ENCODE assay signal across 25 mouse cellular contexts in the genomic region with DNA sequence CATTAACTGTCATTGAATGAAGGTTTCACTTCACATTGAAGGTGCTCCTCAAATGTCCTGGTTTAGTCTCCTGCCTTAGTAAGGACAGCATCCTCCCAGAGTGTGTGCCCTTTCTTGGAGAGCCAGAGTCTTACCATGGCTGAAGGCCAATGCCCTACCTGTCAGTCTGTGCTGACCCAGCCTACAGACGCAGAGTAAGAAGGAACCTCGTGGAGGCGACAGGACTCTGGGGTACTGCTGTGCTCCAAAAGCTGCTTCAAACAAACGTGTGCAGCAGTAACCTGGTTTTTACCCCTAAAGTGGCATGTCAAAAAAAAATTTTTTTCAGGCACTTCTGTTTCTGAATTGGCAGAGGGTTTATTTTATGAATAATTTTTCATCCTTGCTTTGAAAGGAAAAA.
"Had no signal": no experiment of that assay in that cellular context is flagged by ENCODE, and none has a peak within 500 bp of the region (broad histone marks: within the 10 kb centered on the region; RNA-seq: fewer than 3 reads in every experiment).

No protein-coding gene starts in this region.

- H3K4me1 ChIP-seq: hindbrain, embryonic 13.5 days; hindbrain, embryonic 15.5 days; limb, embryonic 12.5 days had no signal

- ATAC-seq: hindbrain, postnatal 0 days; intestine, embryonic 16.5 days; liver, embryonic 12.5 days had no signal

- DNase-seq: gastrocnemius, postnatal 14 days; gastrocnemius, postnatal 36 days; heart, adult 18-20 months; heart, postnatal 14 days; heart, postnatal 36 days; kidney, adult 11 months; kidney, adult 2 months; kidney, adult 9 months; kidney, postnatal 14 days; kidney, postnatal 36 days; layer of hippocampus, adult 9-11 months; layer of hippocampus, postnatal 36 days; left cerebral cortex, postnatal 4 days had no signal

- H3K27ac ChIP-seq: heart, embryonic 13.5 days; heart, embryonic 15.5 days; hindbrain, embryonic 13.5 days; hindbrain, embryonic 15.5 days; hindbrain, postnatal 0 days; kidney, embryonic 15.5 days; kidney, postnatal 0 days; limb, embryonic 12.5 days; liver, embryonic 12.5 days; liver, embryonic 14.5 days had no signal

- H3K9ac ChIP-seq: heart, embryonic 13.5 days; heart, embryonic 15.5 days; hindbrain, embryonic 13.5 days; hindbrain, embryonic 15.5 days; kidney, embryonic 15.5 days; limb, embryonic 12.5 days; liver, embryonic 12.5 days; liver, embryonic 14.5 days had no signal

- H3K4me2 ChIP-seq: heart, embryonic 11.5 days; heart, embryonic 13.5 days; heart, embryonic 15.5 days; hindbrain, embryonic 13.5 days; hindbrain, embryonic 15.5 days; kidney, embryonic 15.5 days; limb, embryonic 12.5 days; liver, embryonic 12.5 days had no signal

- H3K4me3 ChIP-seq: heart, embryonic 13.5 days; heart, embryonic 15.5 days; hindbrain, embryonic 13.5 days; hindbrain, embryonic 15.5 days; kidney, embryonic 15.5 days; limb, embryonic 12.5 days; liver, embryonic 12.5 days had no signal

- H3K36me3 ChIP-seq: heart, embryonic 13.5 days; heart, embryonic 15.5 days; hindbrain, embryonic 13.5 days; hindbrain, embryonic 15.5 days; kidney, embryonic 15.5 days; limb, embryonic 12.5 days; liver, embryonic 12.5 days had no signal

- H3K9me3 ChIP-seq: heart, embryonic 13.5 days; heart, embryonic 15.5 days; hindbrain, embryonic 13.5 days; hindbrain, embryonic 15.5 days; kidney, embryonic 15.5 days; limb, embryonic 12.5 days; liver, embryonic 12.5 days had no signal

- H3K27me3 ChIP-seq: heart, embryonic 13.5 days; heart, embryonic 15.5 days; hindbrain, embryonic 13.5 days; hindbrain, embryonic 15.5 days; kidney, embryonic 15.5 days; liver, embryonic 12.5 days had no signal
